Mouse (Mus musculus) midbrain, postnatal 0 days (tissue): ENCODE measurements at regions not wholly inside any gene's neighbourhood (a gene's known extent, or its start where the extent isn't known, plus 50 kb on each side); places are given as distances from the start of the nearest gene placed in this dataset.

Source experiments
- ATAC-seq: fragments of 200-750 bp; cut with Nextera tagmentation; 2 replicates; pipeline ENCODE4 v1.8.0; 2017; ENCODE audit warnings: moderate number of reproducible peaks, mild to moderate bottlenecking, moderate TSS enrichment, moderate library complexity; ENCODE audit not compliant: low FRiP score
- DNase-seq: peaks from one replicate; pipeline ENCODE4 v3.0.0-alpha.2; 2015; ENCODE audit warnings: low spot score
- H3K27ac ChIP-seq: fragments of 300-500 bp; sonication (generic); 2 replicates; pipeline ENCODE4 v1.5.1; 2014; ENCODE audit warnings: low read depth, mild to moderate bottlenecking, low read length, mixed read lengths
- H3K27me3 ChIP-seq: fragments of 300-500 bp; sonication (generic); 2 replicates; pipeline ENCODE4 v1.6.1; 2014; ENCODE audit warnings: low read length, control low read depth, mixed read lengths; ENCODE audit not compliant: insufficient read depth
- H3K36me3 ChIP-seq: fragments of 300-500 bp; sonication (generic); 2 replicates; pipeline ENCODE4 v1.6.1; 2014; ENCODE audit warnings: low read length, control low read depth, mixed read lengths; ENCODE audit not compliant: insufficient read depth
- H3K4me1 ChIP-seq: fragments of 300-500 bp; sonication (generic); 2 replicates; pipeline ENCODE4 v1.6.1; 2014; ENCODE audit warnings: mild to moderate bottlenecking, control low read depth, antibody characterized with exemption, low read length, mixed read lengths; ENCODE audit not compliant: insufficient read depth
- H3K4me2 ChIP-seq: fragments of 300-500 bp; sonication (generic); 2 replicates; pipeline ENCODE4 v1.6.1; 2014; ENCODE audit warnings: low read depth, mild to moderate bottlenecking, low read length, mixed read lengths; ENCODE audit not compliant: poor library complexity, severe bottlenecking
- H3K4me3 ChIP-seq: fragments of 300-500 bp; sonication (generic); 2 replicates; pipeline ENCODE4 v1.5.1; 2014; ENCODE audit warnings: low read depth, mild to moderate bottlenecking, low read length, moderate library complexity
- H3K9ac ChIP-seq: fragments of 300-500 bp; sonication (generic); replicated peaks from 2 replicates; pipeline ENCODE4 v1.6.1; 2014; ENCODE audit warnings: mild to moderate bottlenecking, low read length, moderate library complexity, mixed read lengths; ENCODE audit not compliant: poor library complexity, severe bottlenecking
- H3K9me3 ChIP-seq: fragments of 300-500 bp; sonication (generic); 2 replicates; pipeline ENCODE4 v1.6.1; 2016; ENCODE audit warnings: low read length, control low read depth
- CTCF ChIP-seq: IDR thresholded peaks from 2 replicates; pipeline ENCODE4 v1.5.1; 2016; ENCODE audit warnings: antibody characterized with exemption, mild to moderate bottlenecking
- WGBS: fragments of 180-500 bp; shearing (Covaris S2); extraction: QIAGEN DNeasy Blood & Tissue Kit; methylation state at CpG from one replicate; pipeline ENCODE4 v1.1.7; 2014; 5-methylcytosine and 5-hydroxymethylcytosine counted together

GRCm38 (mm10) chr3:58342096-58342495 is 72.4 kb upstream of the Tsc22d2 start:
- H3K4me2 ChIP-seq: no peak overlapping the region
- WGBS: 86% methylated on average over 1 of the region's 1 CpGs
- ATAC-seq: no peak

GRCm38 (mm10) chr3:58362563-58362962 is 52.0 kb upstream of the Tsc22d2 start:
- WGBS: 88% methylated on average over 4 of the region's 4 CpGs
- Histone ChIP-seq H3K9me3 (no peaks in the 10 kb centered on the region), H3K9ac (no peak overlapping the region), H3K27ac (no peak overlapping the region), H3K4me3 (no peak overlapping the region), H3K36me3 (no peaks in the 10 kb centered on the region), H3K27me3 (no peaks in the 10 kb centered on the region), H3K4me1 (no peaks in the 10 kb centered on the region), H3K4me2 (no peak overlapping the region)
- DNase-seq (no peak), ATAC-seq (no peak)
- no peak for TF ChIP-seq CTCF

More at GRCm38 (mm10) chr3:58342096-58342495, 72.4 kb upstream of the Tsc22d2 start:
- no peak overlapping the region for H3K4me3 ChIP-seq
- H3K4me1 ChIP-seq: no peaks in the 10 kb centered on the region
- H3K27me3 ChIP-seq: no peaks in the 10 kb centered on the region
- no peak overlapping the region for H3K9ac ChIP-seq
- no peak overlapping the region for H3K27ac ChIP-seq
- H3K36me3 ChIP-seq: no peaks in the 10 kb centered on the region
- DNase-seq: no peak
- H3K9me3 ChIP-seq: no peaks in the 10 kb centered on the region
- no peak for TF ChIP-seq CTCF

GRCm38 (mm10) chr3:58364526-58364925 is 50.0 kb upstream of the Tsc22d2 start:
- no peaks in the 10 kb centered on the region for H3K36me3 ChIP-seq
- H3K9ac ChIP-seq: no peak overlapping the region
- H3K27ac ChIP-seq: no peak overlapping the region
- no peak for TF ChIP-seq CTCF
- no peak overlapping the region for H3K4me2 ChIP-seq
- H3K9me3 ChIP-seq: no peaks in the 10 kb centered on the region
- WGBS: 83% methylated on average over 3 of the region's 3 CpGs
- DNase-seq: no peak
- no peaks in the 10 kb centered on the region for H3K27me3 ChIP-seq
- H3K4me1 ChIP-seq: no peaks in the 10 kb centered on the region
- H3K4me3 ChIP-seq: no peak overlapping the region
- ATAC-seq: no peak
